Mouse (Mus musculus) liver, embryonic 15.5 days (tissue): ENCODE results near the gene Mpeg1. TPM values are rescaled to one million over a fixed set of nuclear protein-coding genes. Genes with fewer than 3 reads are reported as not detected.

Experiments
- ATAC-seq: fragments of 200-750 bp; cut with Nextera tagmentation; 2 replicates; pipeline ENCODE4 v1.8.0; 2017; ENCODE audit warnings: moderate number of reproducible peaks, mild to moderate bottlenecking, moderate library complexity; ENCODE audit not compliant: insufficient read depth
- H3K27ac ChIP-seq: fragments of 300-500 bp; sonication (generic); replicated peaks from 2 replicates; pipeline ENCODE4 v1.5.1; 2015; ENCODE audit warnings: mild to moderate bottlenecking, inconsistent platforms
- H3K27me3 ChIP-seq: fragments of 300-500 bp; sonication (generic); 2 replicates; pipeline ENCODE4 v1.6.1; 2015; ENCODE audit warnings: mild to moderate bottlenecking, inconsistent platforms
- H3K36me3 ChIP-seq: fragments of 300-500 bp; sonication (generic); replicated peaks from 2 replicates; pipeline ENCODE4 v1.6.1; 2015; ENCODE audit warnings: moderate library complexity, mild to moderate bottlenecking, inconsistent platforms
- H3K4me1 ChIP-seq: fragments of 300-500 bp; sonication (generic); replicated peaks from 2 replicates; pipeline ENCODE4 v1.6.1; 2015; ENCODE audit warnings: inconsistent platforms
- H3K4me2 ChIP-seq: fragments of 300-500 bp; sonication (generic); 2 replicates; pipeline ENCODE4 v1.6.1; 2015; ENCODE audit warnings: moderate library complexity, mild to moderate bottlenecking, inconsistent platforms
- H3K4me3 ChIP-seq: fragments of 300-500 bp; sonication (generic); replicated peaks from 2 replicates; pipeline ENCODE4 v1.5.1; 2015; ENCODE audit warnings: mild to moderate bottlenecking, inconsistent platforms
- H3K9ac ChIP-seq: fragments of 300-500 bp; sonication (generic); 2 replicates; pipeline ENCODE4 v1.6.1; 2015; ENCODE audit warnings: moderate library complexity, mild to moderate bottlenecking, inconsistent platforms
- H3K9me3 ChIP-seq: fragments of 300-500 bp; sonication (generic); replicated peaks from 2 replicates; pipeline ENCODE4 v1.6.1; 2016; ENCODE audit warnings: inconsistent platforms
- WGBS: fragments of 180-500 bp; shearing (Covaris S2); methylation state at CpG from one replicate; pipeline ENCODE4 v1.1.7; 2015; ENCODE audit warnings: mixed read lengths; ENCODE audit not compliant: insufficient replicate concordance; 5-methylcytosine and 5-hydroxymethylcytosine counted together
- polyA plus RNA-seq: library from polyadenylated mRNA; unstranded; fragments of >200 nt; fragmentation: Nextera tagmentation; extraction: Ambion mirVana; gene quantifications from 2 replicates; pipeline ENCODE4 v1.2.1, GENCODE M21; 2015

The Mpeg1 gene
- polyA plus RNA-seq, 1 experiment from 2014 or later = 1.8 TPM

GRCm38 (mm10) chr19:12465530-12466144, 5.1 kb downstream of the Mpeg1 start:
- WGBS = 66% methylated on average over 10 of the region's 10 CpGs

GRCm38 (mm10) chr19:12466204-12466603, 5.6 kb downstream of the Mpeg1 start:
- 16% methylated on average over 7 of the region's 7 CpGs for WGBS
- H3K27ac ChIP-seq = no peak overlapping the region
- no peak for ATAC-seq

More at GRCm38 (mm10) chr19:12465530-12466144, 5.1 kb downstream of the Mpeg1 start:
- Histone ChIP-seq H3K4me3 (no peak overlapping the region), H3K27ac (no peak overlapping the region), H3K9ac (no peak overlapping the region), H3K27me3 (no peaks in the 10 kb centered on the region), H3K36me3 (no peaks in the 10 kb centered on the region), H3K4me1 (no peaks in the 10 kb centered on the region), H3K9me3 (no peaks in the 10 kb centered on the region), H3K4me2 (no peak overlapping the region)
- ATAC-seq = no peak

DNA sequence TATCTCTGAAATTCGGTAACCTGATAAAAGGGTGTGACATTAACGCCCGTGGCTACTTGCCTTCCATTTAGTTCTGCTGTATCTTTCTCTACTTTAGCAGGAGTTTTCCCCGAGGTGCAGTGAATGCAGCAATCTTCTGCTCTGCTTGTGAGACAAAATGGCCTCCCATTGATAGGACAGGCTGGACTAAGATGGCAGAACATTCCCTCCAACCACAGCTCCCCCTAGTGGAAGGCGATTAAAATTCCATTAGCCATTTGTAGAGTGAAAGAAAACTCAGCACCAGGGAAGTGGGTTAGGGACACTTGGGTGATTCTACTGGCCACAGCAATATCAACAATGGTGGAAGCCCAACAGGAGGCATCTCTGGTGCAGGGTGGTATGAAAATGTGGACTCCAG, 6.9 kb downstream of the Mpeg1 start:
- no peak overlapping the region for H3K4me3 ChIP-seq

More at GRCm38 (mm10) chr19:12466204-12466603, 5.6 kb downstream of the Mpeg1 start:
- no peak overlapping the region for H3K4me2 ChIP-seq
- no peak overlapping the region for H3K4me3 ChIP-seq
- no peak overlapping the region for H3K9ac ChIP-seq
- H3K4me1 ChIP-seq = no peaks in the 10 kb centered on the region
- H3K36me3 ChIP-seq = no peaks in the 10 kb centered on the region
- H3K9me3 ChIP-seq = no peaks in the 10 kb centered on the region
- no peaks in the 10 kb centered on the region for H3K27me3 ChIP-seq

GRCm38 (mm10) chr19:12471866-12472265, 11.3 kb downstream of the Mpeg1 start:
- 0 out of 2 replicates have a peak, but pooled peaks cover 4% of the 10 kb centered on the region for H3K36me3 ChIP-seq
- H3K27me3 ChIP-seq = no peaks in the 10 kb centered on the region
- H3K4me2 ChIP-seq = no peak overlapping the region
- H3K9ac ChIP-seq = no peak overlapping the region
- WGBS = 39% methylated on average over 3 of the region's 3 CpGs
- no peak overlapping the region for H3K27ac ChIP-seq
- H3K4me3 ChIP-seq = no peak overlapping the region
- no peaks in the 10 kb centered on the region for H3K9me3 ChIP-seq
- 0 out of 2 replicates have a peak, but pooled peaks cover 4% of the 10 kb centered on the region for H3K4me1 ChIP-seq
- no peak for ATAC-seq

More for the DNA sequence above, 6.9 kb downstream of the Mpeg1 start:
- Histone ChIP-seq H3K27ac (no peak overlapping the region), H3K9ac (no peak overlapping the region), H3K36me3 (no peaks in the 10 kb centered on the region), H3K4me2 (no peak overlapping the region), H3K27me3 (no peaks in the 10 kb centered on the region), H3K4me1 (no peaks in the 10 kb centered on the region), H3K9me3 (no peaks in the 10 kb centered on the region)
- 67% methylated on average over 5 of the region's 5 CpGs for WGBS
- no peak for ATAC-seq

DNA sequence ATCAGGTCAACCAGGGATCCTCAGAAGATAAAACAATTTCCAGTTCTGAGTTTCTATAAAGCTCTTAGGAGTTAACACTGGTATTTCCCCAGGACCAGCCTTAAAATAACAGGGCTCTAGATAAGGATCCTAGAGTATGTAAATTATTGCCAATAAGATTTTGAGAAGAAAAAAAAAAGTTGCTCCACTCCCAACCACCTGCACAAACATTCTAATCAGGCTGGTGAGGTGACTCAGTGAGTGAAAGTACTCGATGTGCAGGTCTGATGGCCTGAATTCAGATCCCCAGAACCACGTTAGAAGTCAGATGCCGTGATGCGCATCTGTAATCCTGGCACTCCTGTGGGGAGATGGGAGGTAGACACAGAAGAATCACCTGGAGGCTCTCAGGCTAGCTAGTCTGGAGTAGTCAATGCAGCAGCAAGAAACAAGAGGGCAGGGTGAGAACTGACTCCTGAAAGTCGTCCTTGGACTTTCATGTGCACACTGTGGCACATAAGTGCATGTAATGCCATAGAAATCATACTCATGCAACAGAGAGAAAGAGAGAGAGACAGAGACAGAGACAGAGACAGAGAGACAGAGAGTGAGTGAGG, 11.9 kb downstream of the Mpeg1 start:
- H3K4me3 ChIP-seq = no peak overlapping the region
- no peaks in the 10 kb centered on the region for H3K9me3 ChIP-seq
- H3K9ac ChIP-seq = no peak overlapping the region
- no peak overlapping the region for H3K4me2 ChIP-seq
- H3K4me1 ChIP-seq = 0 out of 2 replicates have a peak, but pooled peaks cover 4% of the 10 kb centered on the region
- H3K27me3 ChIP-seq = no peaks in the 10 kb centered on the region
- no peak overlapping the region for H3K27ac ChIP-seq
- ATAC-seq = no peak
- H3K36me3 ChIP-seq = 0 out of 2 replicates have a peak, but pooled peaks cover 4% of the 10 kb centered on the region
- 65% methylated on average over 5 of the region's 5 CpGs for WGBS

- Histone ChIP-seq H3K9me3 (no peaks in the 10 kb centered on the region), H3K4me2 (no peak overlapping the region), H3K9ac (no peak overlapping the region), H3K4me1 (0 out of 2 replicates have a peak, but pooled peaks cover 6% of the 10 kb centered on the region), H3K4me3 (no peak overlapping the region), H3K27me3 (no peaks in the 10 kb centered on the region), H3K27ac (no peak overlapping the region), H3K36me3 (0 out of 2 replicates have a peak, but pooled peaks cover 4% of the 10 kb centered on the region)
- WGBS = 56% methylated on average over 4 of the region's 4 CpGs
- no peak for ATAC-seq
Measured at GRCm38 (mm10) chr19:12473201-12473641, 12.6 kb downstream of the Mpeg1 start.

DNA sequence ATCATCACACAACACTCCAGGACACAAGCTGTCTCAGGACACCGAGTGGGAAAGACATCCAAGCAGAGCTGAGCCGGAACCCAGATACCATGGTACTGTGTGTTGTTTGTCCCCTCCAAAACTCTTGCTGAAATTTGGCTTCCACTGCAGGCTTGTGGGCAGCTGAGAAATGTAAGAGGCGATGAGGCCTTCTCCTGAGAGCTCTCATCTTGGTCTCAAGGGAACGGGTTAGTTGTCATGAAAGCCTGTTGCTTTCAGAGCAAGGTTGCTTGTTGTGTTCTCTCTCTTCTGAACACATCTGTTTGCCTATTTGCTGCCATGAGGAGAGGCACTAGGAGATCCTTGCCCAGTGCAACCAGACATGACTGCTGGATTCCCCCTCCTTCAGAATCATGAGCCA, 13.4 kb downstream of the Mpeg1 start:
- no peak for ATAC-seq
- H3K4me3 ChIP-seq = no peak overlapping the region
- no peak overlapping the region for H3K9ac ChIP-seq
- no peak overlapping the region for H3K4me2 ChIP-seq
- 56% methylated on average over 4 of the region's 4 CpGs for WGBS
- no peak overlapping the region for H3K27ac ChIP-seq
- H3K4me1 ChIP-seq = 0 out of 2 replicates have a peak, but pooled peaks cover 8% of the 10 kb centered on the region
- H3K36me3 ChIP-seq = 0 out of 2 replicates have a peak, but pooled peaks cover 4% of the 10 kb centered on the region
- H3K9me3 ChIP-seq = no peaks in the 10 kb centered on the region
- no peaks in the 10 kb centered on the region for H3K27me3 ChIP-seq

GRCm38 (mm10) chr19:12475380-12476250, 15.0 kb downstream of the Mpeg1 start:
- H3K9ac ChIP-seq = no peak overlapping the region
- H3K36me3 ChIP-seq = 0 out of 2 replicates have a peak, but pooled peaks cover 4% of the 10 kb centered on the region
- ATAC-seq = peak; percentile 79
- no peak overlapping the region for H3K4me3 ChIP-seq
- 59% methylated on average over 15 of the region's 15 CpGs for WGBS
- no peak overlapping the region for H3K27ac ChIP-seq
- no peak overlapping the region for H3K4me2 ChIP-seq
- H3K27me3 ChIP-seq = no peaks in the 10 kb centered on the region
- H3K4me1 ChIP-seq = 0 out of 2 replicates have a peak, but pooled peaks cover 8% of the 10 kb centered on the region
- H3K9me3 ChIP-seq = no peaks in the 10 kb centered on the region

- no peak overlapping the region for H3K4me2 ChIP-seq
- H3K36me3 ChIP-seq = 0 out of 2 replicates have a peak, but pooled peaks cover 4% of the 10 kb centered on the region
- H3K9me3 ChIP-seq = no peaks in the 10 kb centered on the region
- no peaks in the 10 kb centered on the region for H3K27me3 ChIP-seq
- WGBS = 32% methylated on average over 5 of the region's 5 CpGs
- H3K4me1 ChIP-seq = 0 out of 2 replicates have a peak, but pooled peaks cover 8% of the 10 kb centered on the region
- no peak for ATAC-seq
- H3K9ac ChIP-seq = no peak overlapping the region
- H3K4me3 ChIP-seq = no peak overlapping the region
- no peak overlapping the region for H3K27ac ChIP-seq
Measured at GRCm38 (mm10) chr19:12476721-12477270, 16.2 kb downstream of the Mpeg1 start.

GRCm38 (mm10) chr19:12478369-12478768, 17.8 kb downstream of the Mpeg1 start:
- H3K4me2 ChIP-seq = no peak overlapping the region
- H3K9ac ChIP-seq = no peak overlapping the region
- H3K27me3 ChIP-seq = no peaks in the 10 kb centered on the region
- H3K27ac ChIP-seq = no peak overlapping the region
- peaks cover 4% of the 10 kb centered on the region; the same call in 1 of the 2 replicates for H3K36me3 ChIP-seq
- H3K4me1 ChIP-seq = 0 out of 2 replicates have a peak, but pooled peaks cover 8% of the 10 kb centered on the region
- WGBS = 46% methylated on average over 6 of the region's 6 CpGs
- H3K4me3 ChIP-seq = no peak overlapping the region
- ATAC-seq = no peak
- H3K9me3 ChIP-seq = no peaks in the 10 kb centered on the region
